Mouse (Mus musculus): ENCODE results near the gene Hpdl.

The Hpdl gene

DNA sequence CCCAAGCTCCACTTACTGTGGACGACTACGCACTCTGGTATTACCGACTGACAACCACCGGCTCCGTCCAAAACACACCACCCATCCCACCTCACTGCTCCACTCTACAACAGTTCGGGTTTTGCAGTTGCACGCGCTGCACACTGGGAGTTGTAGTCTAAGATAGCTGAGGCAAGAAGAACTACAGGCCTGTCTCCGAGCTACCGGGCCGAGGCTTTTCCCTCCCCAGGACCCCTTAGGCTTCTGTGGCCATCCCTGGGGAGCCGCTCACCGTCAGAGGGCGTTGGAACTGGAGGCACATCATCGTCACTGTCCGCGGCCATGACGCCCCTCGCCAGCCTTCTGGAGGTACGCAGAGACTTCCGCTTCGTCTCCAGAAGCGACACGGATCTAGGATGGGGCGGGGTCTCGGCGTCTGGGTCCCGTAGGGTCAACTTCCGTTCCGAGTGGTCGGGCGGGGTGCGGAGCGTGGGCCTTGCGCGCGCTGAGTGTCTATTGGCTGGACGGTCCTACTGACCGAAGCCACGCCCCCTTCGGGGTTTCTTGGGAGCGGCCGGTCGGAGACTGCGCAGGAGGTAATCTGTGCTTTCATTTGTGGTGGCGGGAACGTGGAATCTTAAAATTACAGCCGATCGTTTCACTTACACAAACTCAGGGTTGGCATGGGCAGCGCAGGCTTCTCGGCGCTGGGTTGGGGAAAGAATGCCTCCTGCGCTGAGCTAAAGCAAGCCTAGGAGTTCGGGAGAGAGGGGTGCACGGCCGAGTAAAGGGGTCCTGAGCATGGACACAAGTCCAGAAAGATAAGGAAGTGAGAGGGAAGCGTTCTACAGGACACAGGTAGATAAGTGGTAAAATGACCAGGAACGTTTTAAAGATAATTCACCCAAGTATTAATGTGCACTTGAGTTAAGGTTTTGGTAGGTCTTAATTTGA, 14.0 kb downstream of the Hpdl start, which contains the start of the genes Toe1 and Mutyh:
Toe1 (minus strand) TSS at position 444 of the 933 bp plus-strand sequence.
Mutyh (plus strand) TSS at position 527 of the 933 bp plus-strand sequence.
- in situ Hi-C loops (cut with MboI, MseI), result no loop called here

DNA sequence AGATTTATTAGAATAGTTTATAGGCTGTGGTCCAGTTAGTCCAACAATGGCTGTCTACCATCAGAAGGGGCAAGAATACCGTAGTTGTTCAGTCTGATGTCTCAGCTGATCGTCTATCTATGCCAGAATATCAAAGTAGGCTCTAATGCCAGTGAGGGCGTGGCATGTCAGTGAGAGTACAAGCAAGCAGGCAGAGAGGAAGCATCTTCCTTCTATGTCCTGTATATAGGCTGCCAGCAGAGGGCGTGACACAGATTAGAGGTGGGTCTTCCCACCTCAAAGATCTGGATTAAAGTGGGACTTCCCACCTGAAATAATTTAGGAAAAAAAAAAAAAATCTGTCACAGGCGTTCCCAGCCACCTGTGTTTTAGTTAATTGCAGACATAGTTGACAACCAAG, 21.6 kb downstream of the Hpdl start:
- in situ Hi-C loops (cut with MboI, MseI), result no loop called here

DNA sequence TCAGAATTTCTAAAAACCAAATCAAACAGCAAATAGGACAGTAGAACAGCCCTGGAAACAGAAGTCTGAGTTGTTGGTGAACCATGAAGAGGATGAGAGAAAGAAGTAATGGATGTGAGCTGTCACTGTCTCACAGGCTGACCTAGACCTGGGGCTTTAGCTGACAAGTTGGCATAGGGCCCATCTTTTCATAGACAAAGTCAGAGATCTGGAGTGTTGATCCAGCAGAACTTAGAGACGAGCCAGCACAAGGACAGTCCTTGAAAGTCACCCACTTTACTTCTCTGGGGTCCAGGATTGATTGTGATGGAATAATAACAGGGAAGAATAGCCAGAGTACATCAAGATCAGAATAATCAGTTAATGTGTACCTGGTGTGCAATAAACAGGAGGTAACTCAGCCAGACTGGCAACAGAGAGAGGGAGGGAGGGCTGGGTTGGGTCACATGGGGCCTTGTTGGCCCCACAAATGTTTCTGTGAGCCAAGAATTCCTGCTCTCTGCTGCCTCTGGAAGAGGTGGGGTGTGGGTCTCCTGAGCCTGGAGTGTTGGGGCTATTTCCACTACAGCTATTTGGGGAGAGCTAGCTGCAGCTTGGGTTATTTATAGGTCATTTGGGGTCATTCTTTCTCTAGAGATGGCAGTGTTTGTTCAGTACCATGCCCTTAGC, 24.9 kb downstream of the Hpdl start:
- in situ Hi-C loops (cut with MboI, MseI), result no loop called here

DNA sequence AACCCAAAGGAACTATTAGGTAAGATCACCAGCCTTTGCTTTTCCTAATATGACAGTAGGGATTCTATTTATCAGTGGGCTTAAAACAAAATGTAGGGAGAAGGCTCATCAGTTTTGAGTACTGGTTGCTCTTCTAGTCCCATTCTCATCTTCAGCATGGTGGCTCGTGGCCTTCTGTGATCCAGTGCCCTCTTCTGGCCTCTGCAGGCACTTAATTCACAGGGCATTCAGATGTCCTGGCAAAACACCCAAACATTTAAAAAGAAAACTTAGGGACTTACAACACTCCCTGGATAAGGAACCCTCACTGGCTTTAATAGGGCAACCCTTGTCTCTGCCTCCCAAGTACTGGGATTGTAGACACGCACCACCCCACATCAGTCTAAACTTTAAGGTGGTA, 27.2 kb downstream of the Hpdl start:
- in situ Hi-C loops (cut with MboI, MseI), result no loop called here

DNA sequence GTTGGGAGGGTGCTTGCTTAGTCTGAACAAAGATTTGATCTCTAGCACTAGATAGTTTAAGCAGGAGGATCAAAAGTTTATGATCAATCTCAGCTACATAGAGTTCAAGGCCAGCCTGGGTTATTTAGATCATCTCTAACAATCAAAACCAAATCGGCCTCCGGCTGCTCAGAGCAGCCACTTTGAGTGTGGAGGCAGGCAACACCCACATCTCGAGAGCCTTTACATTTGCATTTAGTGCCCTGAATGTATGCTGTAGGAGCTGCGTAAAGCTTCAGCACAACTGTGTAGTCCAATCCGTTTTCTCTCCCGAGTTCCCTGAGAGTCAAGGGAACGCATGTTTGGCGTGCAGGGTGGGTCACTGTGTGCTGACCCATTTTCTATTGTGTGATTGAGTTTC, 29.1 kb downstream of the Hpdl start:
- in situ Hi-C loops (cut with MboI, MseI), result no loop called here

DNA sequence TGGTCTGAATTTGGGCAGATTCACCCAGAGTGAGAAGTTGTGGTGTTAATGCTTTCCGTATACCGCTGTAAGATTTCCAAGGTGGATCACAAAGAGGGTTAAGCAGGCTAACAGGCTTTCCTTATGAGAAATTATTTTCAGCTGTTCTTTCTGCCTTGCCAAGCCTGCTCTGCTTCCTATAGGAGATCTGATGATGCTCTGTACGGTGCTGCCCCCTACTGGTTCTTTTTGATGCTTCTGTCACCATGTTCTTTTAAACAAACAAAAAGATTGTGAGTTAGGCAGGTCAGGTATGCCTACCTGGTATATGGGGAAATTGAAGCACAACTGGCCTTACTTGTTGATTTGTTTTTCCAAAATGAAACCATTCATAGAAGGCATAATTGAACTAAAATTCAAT, 32.6 kb downstream of the Hpdl start:
- in situ Hi-C loops (cut with MboI, MseI), result loop anchor here (5.0 kb wide), 1 partner anchor 72 kb away; no protein-coding TSS in a partner anchor

DNA sequence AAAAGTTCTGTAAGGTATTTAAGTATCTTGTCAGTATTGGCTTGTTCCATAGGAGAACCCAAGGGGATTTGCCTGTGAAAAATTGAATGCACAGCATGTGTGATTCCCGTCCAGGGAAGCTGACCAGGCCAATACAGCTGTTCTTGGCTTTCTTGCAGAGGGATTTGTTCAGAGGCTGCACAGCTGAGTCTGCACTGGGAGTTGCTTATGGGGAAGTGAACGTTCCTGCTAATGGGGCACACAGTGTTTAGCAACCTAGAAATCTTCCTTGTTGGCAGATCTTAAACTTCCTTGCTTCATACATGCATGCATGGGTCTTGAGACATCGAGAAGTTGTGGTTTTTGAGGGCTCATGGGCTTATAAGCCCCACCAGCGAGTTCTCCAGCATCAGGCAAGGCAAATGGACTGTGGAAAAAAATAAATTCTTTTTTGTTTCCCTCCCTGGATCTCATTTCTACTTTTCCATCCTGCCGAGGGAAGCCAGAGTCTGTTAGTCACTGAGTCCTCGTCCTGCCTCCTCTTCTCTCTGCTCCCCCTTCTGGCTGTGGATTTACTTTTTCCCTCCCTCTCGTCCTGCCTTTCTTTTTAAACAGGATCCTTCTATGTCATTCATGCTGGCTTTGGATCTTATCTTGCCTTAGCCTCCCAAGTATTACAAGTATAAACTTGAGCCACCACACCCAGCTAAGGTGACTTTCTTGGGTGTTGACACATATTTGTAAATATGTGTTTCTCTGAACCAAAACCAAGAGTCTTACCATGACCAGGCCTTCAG, 33.3 kb downstream of the Hpdl start:
- in situ Hi-C loops (cut with MboI, MseI), result loop anchor here (5.0 kb wide), 1 partner anchor 71 kb away; no protein-coding TSS in a partner anchor

DNA sequence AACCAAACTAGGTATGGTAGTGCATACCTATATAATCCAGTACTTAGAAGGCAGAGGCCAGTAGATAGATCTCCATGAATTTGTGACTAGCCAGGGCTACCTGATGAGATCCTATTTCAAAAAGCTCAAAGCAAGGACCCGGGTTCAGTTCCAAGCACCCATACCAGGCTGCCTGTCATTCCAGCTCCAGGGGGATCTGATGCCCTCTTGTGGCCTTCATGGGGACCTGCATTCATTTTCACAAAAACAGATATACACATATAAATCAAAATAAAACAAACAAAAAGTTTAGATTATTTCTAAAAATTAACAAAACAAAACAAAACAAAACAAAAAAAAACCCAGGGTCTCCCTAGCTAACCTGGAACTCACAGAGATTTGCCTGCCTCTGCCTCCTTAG, 34.9 kb downstream of the Hpdl start:
- in situ Hi-C loops (cut with MboI, MseI), result loop anchor here (5.0 kb wide), 1 partner anchor 69 kb away; no protein-coding TSS in a partner anchor

DNA sequence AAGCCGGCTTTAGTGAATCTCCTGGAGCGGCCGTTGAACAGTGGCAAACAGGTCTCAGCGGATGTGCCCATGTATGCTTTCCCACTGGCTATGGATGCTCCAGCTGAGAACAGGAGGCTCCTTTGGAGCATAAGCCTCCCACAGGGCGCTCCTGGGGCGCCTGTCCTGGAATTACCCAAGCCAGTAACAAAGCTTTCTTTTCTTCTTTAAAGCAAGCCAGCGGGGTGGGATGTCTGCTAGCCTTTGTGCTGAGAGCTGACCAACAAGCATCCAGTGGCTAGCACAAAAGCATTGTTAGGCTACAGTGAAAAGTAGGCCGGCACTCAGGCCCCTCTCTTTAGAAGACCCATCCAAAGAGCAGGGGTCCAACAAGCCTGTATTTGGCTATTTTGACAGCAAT, 39.3 kb downstream of the Hpdl start:
- in situ Hi-C loops (cut with MboI, MseI), result no loop called here

DNA sequence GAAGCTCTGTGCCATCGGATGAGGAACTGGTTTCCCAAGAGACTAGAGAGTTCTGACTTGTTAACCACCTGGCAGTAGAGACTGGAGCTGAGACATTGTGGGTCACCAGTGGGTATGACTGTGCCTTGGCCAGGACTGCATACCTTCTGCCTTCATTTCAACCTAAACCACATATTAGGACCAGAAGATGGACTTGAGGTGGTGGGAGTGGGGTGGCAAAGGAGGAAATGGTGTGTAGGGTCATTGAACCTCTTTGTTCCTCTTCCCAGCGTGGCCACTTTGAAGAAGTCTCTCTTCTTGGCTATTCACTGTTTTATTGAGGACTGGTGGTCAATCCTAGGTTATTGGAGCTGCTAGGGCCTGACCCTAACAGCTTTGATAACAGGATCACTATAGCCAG, 40.1 kb downstream of the Hpdl start:
- in situ Hi-C loops (cut with MboI, MseI), result no loop called here

DNA sequence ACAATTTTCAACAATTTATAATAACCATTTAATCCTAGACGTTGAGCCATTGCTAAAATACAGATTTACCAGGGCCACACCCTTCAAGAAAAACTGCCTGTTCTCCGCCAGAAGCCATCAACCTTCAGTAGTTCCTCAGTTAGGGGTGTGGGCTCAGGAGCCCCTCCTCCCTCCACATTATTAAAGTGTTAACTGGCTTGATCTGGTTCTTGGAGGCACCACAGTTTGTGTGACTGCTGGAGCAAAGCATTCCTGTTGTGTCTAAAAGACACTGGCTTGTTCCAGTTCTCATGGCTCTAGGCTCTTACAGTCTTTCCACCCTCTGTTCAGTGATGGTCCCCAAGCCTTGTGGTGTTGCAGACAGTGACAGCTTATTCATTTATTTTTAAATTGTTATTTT, 41.0 kb downstream of the Hpdl start:
- in situ Hi-C loops (cut with MboI, MseI), result no loop called here

DNA sequence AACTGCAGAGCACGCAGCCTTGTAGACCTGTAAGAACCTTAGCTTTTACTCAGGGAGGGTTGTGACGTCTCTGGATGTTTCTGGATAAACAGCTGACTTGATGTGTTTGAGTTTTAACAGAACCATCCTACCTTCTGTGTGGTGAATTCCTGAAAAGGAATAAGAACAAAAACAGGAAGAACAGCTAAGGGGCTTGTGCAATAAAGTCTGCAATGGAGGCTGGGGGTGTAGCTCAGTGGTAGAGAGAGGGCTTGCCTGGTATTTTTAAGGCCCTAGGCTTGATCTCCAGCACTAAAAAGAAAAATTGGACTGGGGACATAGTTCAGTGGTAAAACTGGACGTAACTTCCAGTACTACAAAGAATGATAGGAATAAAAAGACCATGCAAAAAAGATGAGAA, 44.4 kb downstream of the Hpdl start:
- in situ Hi-C loops (cut with MboI, MseI), result loop anchor here (5.0 kb wide), 1 partner anchor 35 kb away; no protein-coding TSS in a partner anchor

DNA sequence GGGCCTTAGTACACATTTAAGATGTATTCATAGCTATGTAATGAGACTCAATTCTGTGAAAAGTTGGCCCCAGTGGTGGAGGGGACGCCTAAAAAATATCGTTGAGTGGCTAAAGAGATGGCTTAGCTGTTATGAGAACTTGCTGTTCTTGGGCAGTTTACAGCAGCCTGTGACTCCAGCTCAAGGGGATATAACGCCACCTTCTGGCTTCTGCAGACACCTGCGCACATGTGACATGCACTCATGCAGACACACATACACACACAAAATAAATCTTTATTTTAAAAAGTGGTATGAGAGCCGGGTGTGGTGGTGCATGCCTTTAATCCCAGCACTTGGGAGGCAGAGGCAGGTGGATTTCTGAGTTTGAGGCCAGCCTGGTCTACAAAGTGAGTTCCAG, 45.1 kb downstream of the Hpdl start:
- in situ Hi-C loops (cut with MboI, MseI), result loop anchor here (5.0 kb wide), 1 partner anchor 34 kb away; no protein-coding TSS in a partner anchor
